Mouse (Mus musculus) embryo, embryonic 9.5 days (tissue): ENCODE data around the gene Cfb.
A peak's percentile ranks its signal among the peaks of the same experiment; 100 is the strongest.
"Not testable (repeated sequence)": the region's sequence is repeated elsewhere in the genome, so short reads cannot be mapped to it uniquely, and the experiment has no call there.

Experiments used
- DNase-seq: peaks from one replicate; pipeline ENCODE4 v3.0.0-alpha.2; 2017; ENCODE audit errors: extremely low spot score

Gene Cfb

GRCm38 (mm10) chr17:34837464-34838324 is 24.6 kb downstream of the Cfb start:
- DNase-seq: no peak

- peak; percentile 98 for DNase-seq
Observed at GRCm38 (mm10) chr17:34836856-34837221, 25.5 kb downstream of the Cfb start, which contains the start of the genes Stk19 and Dxo. Gene Stk19 (minus strand): TSS chr17:34836945. Gene Dxo (plus strand): TSS chr17:34837019.

GRCm38 (mm10) chr17:34836155-34836855 is 26.0 kb downstream of the Cfb start:
- no peak for DNase-seq

GRCm38 (mm10) chr17:34830776-34831175 is 31.5 kb downstream of the Cfb start:
- not testable (repeated sequence) for DNase-seq

GRCm38 (mm10) chr17:34814818-34815370 is 47.4 kb downstream of the Cfb start:
- DNase-seq: no peak

- not testable (repeated sequence) for DNase-seq
Observed at GRCm38 (mm10) chr17:34813747-34814146, 48.6 kb downstream of the Cfb start.

GRCm38 (mm10) chr17:34811275-34811674 is 51.0 kb downstream of the Cfb start:
- no peak for DNase-seq

- DNase-seq: not testable (repeated sequence)
Observed at GRCm38 (mm10) chr17:34810811-34811210, 51.5 kb downstream of the Cfb start.

- not testable (repeated sequence) for DNase-seq
Observed at GRCm38 (mm10) chr17:34810411-34810810, 51.9 kb downstream of the Cfb start.

- DNase-seq: no peak
Observed at GRCm38 (mm10) chr17:34808599-34809205, 53.6 kb downstream of the Cfb start.

GRCm38 (mm10) chr17:34807176-34807575 is 55.1 kb downstream of the Cfb start:
- no peak for DNase-seq
